Mouse (Mus musculus): ENCODE results near the gene Defb33. TPM values are rescaled to one million over a fixed set of nuclear protein-coding genes. Genes with fewer than 3 reads are reported as not detected.

Defb33 gene
- polyA plus RNA-seq (2012; rRNA removed): not detected in 2 replicates
- not detected in 2 replicates for polyA plus RNA-seq (2014; fragmentation: Nextera tagmentation; extraction: Ambion mirVana)

GRCm38 (mm10) chr8:20892369-20892768, at the start of gene Defb33:
Gene Defb33, plus strand, starts transcription at chr8:20892669.
- 40% methylated on average over 2 of the region's 2 CpGs for WGBS (ENCODE audit: insufficient replicate concordance)

DNA sequence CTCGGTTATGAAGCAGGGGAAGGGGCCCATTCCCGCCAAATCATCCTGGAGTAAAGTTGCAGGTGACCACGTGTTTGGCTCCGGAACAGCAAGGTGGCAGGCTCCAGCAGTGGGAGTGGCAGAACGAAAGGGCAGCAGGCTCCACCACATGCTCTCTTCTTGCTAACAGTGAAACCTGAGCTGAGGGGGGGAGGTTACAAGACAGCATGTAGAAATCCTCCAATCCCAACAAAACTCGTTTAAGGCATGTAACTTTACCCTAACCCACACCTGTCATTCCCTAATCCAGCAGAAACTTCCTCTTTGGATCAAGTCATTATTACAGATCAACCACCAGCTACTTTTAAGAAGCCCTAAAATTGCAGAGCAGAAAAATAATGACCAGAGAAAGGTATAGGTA, 17.9 kb upstream of the Defb33 start:
- Histone ChIP-seq H3K9ac (replicated peaks) (no peak overlapping the region), H3K27me3 (ENCODE audit: control insufficient read depth, insufficient read depth, low read length) (no peaks in the 10 kb centered on the region), H3K4me1 (replicated peaks; ENCODE audit: control insufficient read depth in 2 of 2, insufficient read depth in 2 of 2, low read length in 1 of 2) (no peaks in the 10 kb centered on the region), H3K9me3 (ENCODE audit: control insufficient read depth, low read length) (no peaks in the 10 kb centered on the region), H3K4me3 (ENCODE audit: insufficient read depth in 1 of 2, low read depth in 2 of 2, low read length in 2 of 2) (no peak overlapping the region), H3K36me3 (replicated peaks; ENCODE audit: control insufficient read depth, insufficient read depth, low read depth) (no peaks in the 10 kb centered on the region), H3K4me2 (ENCODE audit: low read depth) (no peak overlapping the region), H3K27ac (no peak overlapping the region)
- ATAC-seq (ENCODE audit: insufficient read depth): no peak
- TF ChIP-seq CTCF (IDR thresholded peaks at IDR 0.05; ENCODE audit: low read depth) (no peak), EP300 (IDR thresholded peaks at IDR 0.05; ENCODE audit: low read depth) (no peak)
- WGBS (ENCODE audit: insufficient replicate concordance): 26% methylated on average over 6 of the region's 6 CpGs
- no peak for DNase-seq (ENCODE audit: low read depth in 3 of 3, low spot score in 3 of 3)

More at GRCm38 (mm10) chr8:20892369-20892768, at the start of gene Defb33:
- Histone ChIP-seq H3K9me3 (ENCODE audit: control insufficient read depth, low read length) (no peaks in the 10 kb centered on the region), H3K4me3 (ENCODE audit: insufficient read depth in 1 of 2, low read depth in 2 of 2, low read length in 2 of 2) (no peak within 1 kb of the TSS), H3K27ac (no peak within 1 kb of the TSS), H3K4me1 (replicated peaks; ENCODE audit: control insufficient read depth in 2 of 2, insufficient read depth in 2 of 2, low read length in 1 of 2) (no peaks in the 10 kb centered on the region), H3K9ac (replicated peaks) (no peak within 1 kb of the TSS), H3K27me3 (ENCODE audit: control insufficient read depth, insufficient read depth, low read length) (no peaks in the 10 kb centered on the region), H3K36me3 (replicated peaks; ENCODE audit: control insufficient read depth, insufficient read depth, low read depth) (no peaks in the 10 kb centered on the region), H3K4me2 (ENCODE audit: low read depth) (no peak within 1 kb of the TSS)
- no peak for DNase-seq (ENCODE audit: low read depth in 3 of 3, low spot score in 3 of 3)
- TF ChIP-seq CTCF (IDR thresholded peaks at IDR 0.05; ENCODE audit: low read depth) (no peak), EP300 (IDR thresholded peaks at IDR 0.05; ENCODE audit: low read depth) (no peak)
- no peak for ATAC-seq (ENCODE audit: insufficient read depth)

- H3K4me3 ChIP-seq (ENCODE audit: insufficient read depth in 1 of 2, low read depth in 2 of 2, low read length in 2 of 2): no peak within 1 kb of the TSS
- H3K9me3 ChIP-seq (ENCODE audit: control insufficient read depth, low read length): no peaks in the 10 kb centered on the region; the same call in 1 of the 2 replicates
- no peaks in the 10 kb centered on the region for H3K27me3 ChIP-seq (ENCODE audit: control insufficient read depth, insufficient read depth, low read length)
- H3K9ac ChIP-seq (replicated peaks): no peak within 1 kb of the TSS
- DNase-seq (ENCODE audit: low read depth in 3 of 3, low spot score in 3 of 3): no peak
- H3K36me3 ChIP-seq (replicated peaks; ENCODE audit: control insufficient read depth, insufficient read depth, low read depth): no peaks in the 10 kb centered on the region
- no peak within 1 kb of the TSS for H3K4me2 ChIP-seq (ENCODE audit: low read depth)
- no peak for TF ChIP-seq CTCF (IDR thresholded peaks at IDR 0.05; ENCODE audit: low read depth)
- TF ChIP-seq EP300 (IDR thresholded peaks at IDR 0.05; ENCODE audit: low read depth): no peak
- no peak for ATAC-seq (ENCODE audit: insufficient read depth)
- no peaks in the 10 kb centered on the region for H3K4me1 ChIP-seq (replicated peaks; ENCODE audit: control insufficient read depth in 2 of 2, insufficient read depth in 2 of 2, low read length in 1 of 2)
- no peak within 1 kb of the TSS for H3K27ac ChIP-seq
- WGBS (ENCODE audit: insufficient replicate concordance): 15% methylated on average over 2 of the region's 2 CpGs
Observed at GRCm38 (mm10) chr8:20902527-20902926, 10.1 kb downstream of the Defb33 start, which contains the start of gene Gm15056. Gene Gm15056, minus strand, starts transcription at chr8:20902627.

- Histone ChIP-seq H3K27ac (no peak overlapping the region), H3K9ac (replicated peaks) (no peak overlapping the region), H3K4me1 (replicated peaks; ENCODE audit: control insufficient read depth in 2 of 2, insufficient read depth in 2 of 2, low read length in 1 of 2) (no peaks in the 10 kb centered on the region), H3K4me3 (ENCODE audit: insufficient read depth in 1 of 2, low read depth in 2 of 2, low read length in 2 of 2) (no peak overlapping the region), H3K4me2 (ENCODE audit: low read depth) (no peak overlapping the region), H3K27me3 (ENCODE audit: control insufficient read depth, insufficient read depth, low read length) (no peaks in the 10 kb centered on the region), H3K36me3 (replicated peaks; ENCODE audit: control insufficient read depth, insufficient read depth, low read depth) (no peaks in the 10 kb centered on the region), H3K9me3 (ENCODE audit: control insufficient read depth, low read length) (no peaks in the 10 kb centered on the region; the same call in 1 of the 2 replicates)
- TF ChIP-seq CTCF (IDR thresholded peaks at IDR 0.05; ENCODE audit: low read depth) (no peak), EP300 (IDR thresholded peaks at IDR 0.05; ENCODE audit: low read depth) (no peak)
- 73% methylated on average over 2 of the region's 2 CpGs for WGBS (ENCODE audit: insufficient replicate concordance)
- ATAC-seq (ENCODE audit: insufficient read depth) (no peak), DNase-seq (ENCODE audit: low read depth in 3 of 3, low spot score in 3 of 3) (no peak)
Observed at GRCm38 (mm10) chr8:20907119-20907518, 14.7 kb downstream of the Defb33 start.

- no peak overlapping the region for H3K4me3 ChIP-seq (ENCODE audit: insufficient read depth in 1 of 2, low read depth in 2 of 2, low read length in 2 of 2)
- H3K9me3 ChIP-seq (ENCODE audit: control insufficient read depth, low read length): no peaks in the 10 kb centered on the region; the same call in 1 of the 2 replicates
- ATAC-seq (ENCODE audit: insufficient read depth) (no peak), DNase-seq (ENCODE audit: low read depth in 3 of 3, low spot score in 3 of 3) (no peak)
- H3K27me3 ChIP-seq (ENCODE audit: control insufficient read depth, insufficient read depth, low read length): no peaks in the 10 kb centered on the region
- TF ChIP-seq CTCF (IDR thresholded peaks at IDR 0.05; ENCODE audit: low read depth) (no peak), EP300 (IDR thresholded peaks at IDR 0.05; ENCODE audit: low read depth) (no peak)
- 29% methylated on average over 2 of the region's 2 CpGs for whole genome bisulfite sequencing (ENCODE audit: insufficient replicate concordance)
- H3K27ac ChIP-seq: no peak overlapping the region
- H3K9ac ChIP-seq (replicated peaks): no peak overlapping the region
- H3K36me3 ChIP-seq (replicated peaks; ENCODE audit: control insufficient read depth, insufficient read depth, low read depth): no peaks in the 10 kb centered on the region
- H3K4me2 ChIP-seq (ENCODE audit: low read depth): no peak overlapping the region
- no peaks in the 10 kb centered on the region for H3K4me1 ChIP-seq (replicated peaks; ENCODE audit: control insufficient read depth in 2 of 2, insufficient read depth in 2 of 2, low read length in 1 of 2)
Observed at GRCm38 (mm10) chr8:20908256-20908655, 15.8 kb downstream of the Defb33 start.

Data from liver, embryonic 14.5 days (tissue).